Mouse (Mus musculus): ENCODE measurements around the gene Hamp2.

GRCm38 (mm10) chr7:30966657-30967056 lies 42.2 kb upstream of the Hamp2 start:
- no peak for TF ChIP-seq CTCF (IDR thresholded peaks at IDR 0.05; ENCODE audit: borderline replicate concordance, extremely low read depth, insufficient read depth, insufficient read length)
- TF ChIP-seq POLR2A (IDR thresholded peaks at IDR 0.05; ENCODE audit: borderline replicate concordance, extremely low read depth, insufficient read depth, insufficient read length, poor library complexity, severe bottlenecking) = no peak
